Mouse (Mus musculus): ENCODE data around the gene Fance. TPM values are rescaled to one million over a fixed set of nuclear protein-coding genes. Genes with fewer than 3 reads are reported as not detected.

Fance gene
- polyA plus RNA-seq, 1 experiment from 2014 or later: 28.0 TPM

GRCm38 (mm10) chr17:28362653-28363292 lies 49.5 kb downstream of the Fance start:
- H3K4me1 ChIP-seq (replicated peaks; ENCODE audit: control insufficient read depth, insufficient read depth, low read length): peaks cover 10% of the 10 kb centered on the region; the same call in 1 of the 2 replicates
- no peak overlapping the region for H3K27ac ChIP-seq (ENCODE audit: low read depth, low read length)

DNA sequence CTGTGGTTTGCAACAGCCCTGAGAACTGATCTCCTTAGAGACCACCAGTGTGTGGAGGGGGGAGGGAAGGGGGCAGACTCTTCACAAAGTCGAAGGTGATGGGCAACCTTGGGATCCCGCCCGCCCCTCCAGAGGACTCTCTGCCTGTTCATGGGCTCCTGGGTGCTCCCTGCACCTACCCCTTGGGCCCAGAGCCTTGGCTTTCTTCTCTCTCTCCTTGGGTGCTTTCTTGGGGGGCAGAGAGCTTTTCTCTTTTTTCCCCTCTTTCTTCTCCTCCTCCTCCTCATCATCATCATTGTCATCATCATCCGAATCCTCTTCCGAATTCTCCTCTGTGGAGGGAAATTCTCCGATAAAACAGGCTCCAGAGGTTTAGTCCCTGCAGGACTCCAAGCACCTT lies 50.2 kb downstream of the Fance start:
- Histone ChIP-seq H3K36me3 (ENCODE audit: control insufficient read depth, insufficient read depth, low read length) (no peaks in the 10 kb centered on the region), H3K4me1 (replicated peaks; ENCODE audit: control insufficient read depth, insufficient read depth, low read length) (peaks cover 10% of the 10 kb centered on the region; the same call in 1 of the 2 replicates), H3K4me2 (ENCODE audit: low read depth, low read length, severe bottlenecking) (0 out of 2 replicates have a peak overlapping the region, but pooled peaks have one; percentile 45), H3K4me3 (ENCODE audit: low read depth, low read length) (no peak overlapping the region; the same call in 1 of the 2 replicates), H3K9ac (ENCODE audit: low read length) (no peak overlapping the region), H3K27me3 (ENCODE audit: control insufficient read depth, insufficient read depth, low read length) (peaks cover 37% of the 10 kb centered on the region), H3K9me3 (ENCODE audit: control insufficient read depth, low read length) (no peaks in the 10 kb centered on the region), H3K27ac (ENCODE audit: low read depth, low read length) (no peak overlapping the region)
- 12% methylated on average over 6 of the region's 6 CpGs for WGBS
- DNase-seq (ENCODE audit: low spot score) (no peak), ATAC-seq (replicated peaks; ENCODE audit: low FRiP score) (no peak)

More at GRCm38 (mm10) chr17:28362653-28363292, 49.5 kb downstream of the Fance start:
- H3K4me2 ChIP-seq (ENCODE audit: low read depth, low read length, severe bottlenecking): peak overlapping the region; percentile 50
- peak overlapping the region; percentile 23 for H3K4me3 ChIP-seq (ENCODE audit: low read depth, low read length)
- H3K27me3 ChIP-seq (ENCODE audit: control insufficient read depth, insufficient read depth, low read length): peaks cover 38% of the 10 kb centered on the region
- DNase-seq (ENCODE audit: low spot score): no peak
- WGBS: 1% methylated on average over 25 of the region's 25 CpGs
- no peaks in the 10 kb centered on the region for H3K36me3 ChIP-seq (ENCODE audit: control insufficient read depth, insufficient read depth, low read length)
- ATAC-seq (replicated peaks; ENCODE audit: low FRiP score): no peak
- no peaks in the 10 kb centered on the region for H3K9me3 ChIP-seq (ENCODE audit: control insufficient read depth, low read length)
- H3K9ac ChIP-seq (ENCODE audit: low read length): peak overlapping the region; percentile 28

DNA sequence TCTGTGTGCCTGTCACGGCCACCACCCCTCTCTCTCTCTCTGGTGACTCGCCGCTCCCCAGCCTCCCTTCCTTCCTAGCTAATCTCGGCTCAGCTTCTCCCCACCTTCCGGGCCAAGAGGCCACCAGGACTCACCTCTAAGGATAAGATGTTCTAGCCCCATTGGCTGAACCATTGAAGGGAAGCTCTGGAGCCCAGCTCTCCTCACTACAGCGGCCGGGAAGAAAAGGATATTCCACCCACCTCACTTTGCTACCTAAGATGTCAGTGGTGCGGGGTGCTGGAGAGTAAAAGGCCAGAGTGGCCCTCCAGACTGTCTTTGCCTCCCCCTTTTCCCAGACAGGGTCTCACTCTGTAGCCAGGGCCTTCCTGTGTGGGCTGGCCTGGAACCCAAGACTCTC lies 51.8 kb downstream of the Fance start, which contains the start of gene Tulp1:
Gene Tulp1 (minus strand): TSS at position 101 of the 400 bp plus-strand sequence.
- Histone ChIP-seq H3K9me3 (ENCODE audit: control insufficient read depth, low read length) (no peaks in the 10 kb centered on the region), H3K27me3 (ENCODE audit: control insufficient read depth, insufficient read depth, low read length) (peaks cover 34% of the 10 kb centered on the region), H3K36me3 (ENCODE audit: control insufficient read depth, insufficient read depth, low read length) (no peaks in the 10 kb centered on the region), H3K27ac (ENCODE audit: low read depth, low read length) (no peak within 1 kb of the TSS), H3K4me1 (replicated peaks; ENCODE audit: control insufficient read depth, insufficient read depth, low read length) (peaks cover 10% of the 10 kb centered on the region; the same call in 1 of the 2 replicates), H3K9ac (ENCODE audit: low read length) (no peak within 1 kb of the TSS), H3K4me2 (ENCODE audit: low read depth, low read length, severe bottlenecking) (peak within 1 kb of the TSS; percentile 45), H3K4me3 (ENCODE audit: low read depth, low read length) (peak within 1 kb of the TSS; percentile 21)
- 21% methylated on average over 8 of the region's 8 CpGs for WGBS
- ATAC-seq (replicated peaks; ENCODE audit: low FRiP score) (no peak), DNase-seq (ENCODE audit: low spot score) (no peak)

DNA sequence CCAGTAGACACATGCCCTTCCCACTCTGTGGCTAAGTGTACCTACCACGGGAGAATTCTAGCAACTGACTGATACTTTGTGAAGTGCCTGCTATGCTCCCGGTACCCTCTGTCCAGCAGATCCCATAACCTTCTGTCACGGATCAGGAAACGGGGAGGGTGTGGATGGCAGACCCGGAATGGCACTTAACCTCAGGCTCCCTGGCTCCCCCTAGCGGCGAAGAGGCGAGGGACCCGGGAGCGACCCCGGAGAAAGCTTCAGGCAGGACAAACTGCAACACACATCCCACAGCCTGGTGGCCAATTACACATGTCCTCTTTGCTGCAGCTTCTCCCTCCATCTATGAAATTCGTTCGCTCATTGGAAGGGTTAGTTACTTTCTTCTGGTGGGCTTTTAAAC lies 55.1 kb downstream of the Fance start:
- peaks cover 7% of the 10 kb centered on the region; the same call in 1 of the 2 replicates for H3K4me1 ChIP-seq (replicated peaks; ENCODE audit: control insufficient read depth, insufficient read depth, low read length)
- peak; percentile 91 for DNase-seq (ENCODE audit: low spot score)
- 6% methylated on average over 13 of the region's 13 CpGs for WGBS
- H3K27ac ChIP-seq (ENCODE audit: low read depth, low read length): no peak overlapping the region
- H3K4me3 ChIP-seq (ENCODE audit: low read depth, low read length): no peak overlapping the region
- no peak for ATAC-seq (replicated peaks; ENCODE audit: low FRiP score)
- H3K4me2 ChIP-seq (ENCODE audit: low read depth, low read length, severe bottlenecking): no peak overlapping the region
- H3K27me3 ChIP-seq (ENCODE audit: control insufficient read depth, insufficient read depth, low read length): peaks cover 21% of the 10 kb centered on the region
- no peaks in the 10 kb centered on the region for H3K36me3 ChIP-seq (ENCODE audit: control insufficient read depth, insufficient read depth, low read length)
- H3K9ac ChIP-seq (ENCODE audit: low read length): no peak overlapping the region
- H3K9me3 ChIP-seq (ENCODE audit: control insufficient read depth, low read length): no peaks in the 10 kb centered on the region

GRCm38 (mm10) chr17:28369056-28369455 lies 55.7 kb downstream of the Fance start:
- 79% methylated on average over 5 of the region's 5 CpGs for WGBS
- no peaks in the 10 kb centered on the region for H3K9me3 ChIP-seq (ENCODE audit: control insufficient read depth, low read length)
- no peak overlapping the region for H3K4me2 ChIP-seq (ENCODE audit: low read depth, low read length, severe bottlenecking)
- no peak overlapping the region for H3K27ac ChIP-seq (ENCODE audit: low read depth, low read length)
- ATAC-seq (replicated peaks; ENCODE audit: low FRiP score) (no peak), DNase-seq (ENCODE audit: low spot score) (no peak)
- peaks cover 16% of the 10 kb centered on the region for H3K27me3 ChIP-seq (ENCODE audit: control insufficient read depth, insufficient read depth, low read length)
- peaks cover 4% of the 10 kb centered on the region; the same call in 1 of the 2 replicates for H3K4me1 ChIP-seq (replicated peaks; ENCODE audit: control insufficient read depth, insufficient read depth, low read length)
- no peak overlapping the region for H3K9ac ChIP-seq (ENCODE audit: low read length)
- no peaks in the 10 kb centered on the region for H3K36me3 ChIP-seq (ENCODE audit: control insufficient read depth, insufficient read depth, low read length)
- H3K4me3 ChIP-seq (ENCODE audit: low read depth, low read length): no peak overlapping the region

GRCm38 (mm10) chr17:28371286-28371685 lies 58.0 kb downstream of the Fance start:
- Histone ChIP-seq H3K4me2 (ENCODE audit: low read depth, low read length, severe bottlenecking) (no peak overlapping the region), H3K4me3 (ENCODE audit: low read depth, low read length) (no peak overlapping the region), H3K9me3 (ENCODE audit: control insufficient read depth, low read length) (no peaks in the 10 kb centered on the region), H3K27me3 (ENCODE audit: control insufficient read depth, insufficient read depth, low read length) (peaks cover 11% of the 10 kb centered on the region), H3K9ac (ENCODE audit: low read length) (no peak overlapping the region), H3K4me1 (replicated peaks; ENCODE audit: control insufficient read depth, insufficient read depth, low read length) (no peaks in the 10 kb centered on the region), H3K27ac (ENCODE audit: low read depth, low read length) (no peak overlapping the region), H3K36me3 (ENCODE audit: control insufficient read depth, insufficient read depth, low read length) (no peaks in the 10 kb centered on the region)
- ATAC-seq (replicated peaks; ENCODE audit: low FRiP score) (no peak), DNase-seq (ENCODE audit: low spot score) (no peak)
- 76% methylated on average over 2 of the region's 2 CpGs for WGBS

- Histone ChIP-seq H3K4me2 (ENCODE audit: low read depth, low read length, severe bottlenecking) (no peak overlapping the region), H3K4me3 (ENCODE audit: low read depth, low read length) (no peak overlapping the region), H3K36me3 (ENCODE audit: control insufficient read depth, insufficient read depth, low read length) (no peaks in the 10 kb centered on the region), H3K27me3 (ENCODE audit: control insufficient read depth, insufficient read depth, low read length) (peaks cover 11% of the 10 kb centered on the region), H3K9ac (ENCODE audit: low read length) (no peak overlapping the region), H3K9me3 (ENCODE audit: control insufficient read depth, low read length) (no peaks in the 10 kb centered on the region), H3K4me1 (replicated peaks; ENCODE audit: control insufficient read depth, insufficient read depth, low read length) (no peaks in the 10 kb centered on the region), H3K27ac (ENCODE audit: low read depth, low read length) (no peak overlapping the region)
- ATAC-seq (replicated peaks; ENCODE audit: low FRiP score) (no peak), DNase-seq (ENCODE audit: low spot score) (no peak)
- WGBS: 70% methylated on average over 1 of the region's 1 CpGs
Measured at GRCm38 (mm10) chr17:28371941-28372340, 58.6 kb downstream of the Fance start.

- no peak overlapping the region for H3K4me2 ChIP-seq (ENCODE audit: low read depth, low read length, severe bottlenecking)
- no peaks in the 10 kb centered on the region for H3K4me1 ChIP-seq (replicated peaks; ENCODE audit: control insufficient read depth, insufficient read depth, low read length)
- no peaks in the 10 kb centered on the region for H3K36me3 ChIP-seq (ENCODE audit: control insufficient read depth, insufficient read depth, low read length)
- H3K4me3 ChIP-seq (ENCODE audit: low read depth, low read length): no peak overlapping the region
- ATAC-seq (replicated peaks; ENCODE audit: low FRiP score) (no peak), DNase-seq (ENCODE audit: low spot score) (peak; percentile 79)
- 14% methylated on average over 10 of the region's 10 CpGs for WGBS
- H3K9ac ChIP-seq (ENCODE audit: low read length): no peak overlapping the region
- peaks cover 11% of the 10 kb centered on the region for H3K27me3 ChIP-seq (ENCODE audit: control insufficient read depth, insufficient read depth, low read length)
- H3K9me3 ChIP-seq (ENCODE audit: control insufficient read depth, low read length): no peaks in the 10 kb centered on the region
- no peak overlapping the region for H3K27ac ChIP-seq (ENCODE audit: low read depth, low read length)
Measured at GRCm38 (mm10) chr17:28373821-28374220, 60.5 kb downstream of the Fance start.

GRCm38 (mm10) chr17:28374494-28374893 lies 61.2 kb downstream of the Fance start:
- DNase-seq (ENCODE audit: low spot score): no peak

More at GRCm38 (mm10) chr17:28374494-28374893, 61.2 kb downstream of the Fance start:
- H3K9ac ChIP-seq (ENCODE audit: low read length): no peak overlapping the region
- H3K4me1 ChIP-seq (replicated peaks; ENCODE audit: control insufficient read depth, insufficient read depth, low read length): no peaks in the 10 kb centered on the region
- no peak overlapping the region for H3K4me2 ChIP-seq (ENCODE audit: low read depth, low read length, severe bottlenecking)
- no peak overlapping the region for H3K4me3 ChIP-seq (ENCODE audit: low read depth, low read length)
- H3K27ac ChIP-seq (ENCODE audit: low read depth, low read length): no peak overlapping the region
- H3K27me3 ChIP-seq (ENCODE audit: control insufficient read depth, insufficient read depth, low read length): peaks cover 11% of the 10 kb centered on the region
- H3K36me3 ChIP-seq (ENCODE audit: control insufficient read depth, insufficient read depth, low read length): no peaks in the 10 kb centered on the region
- no peaks in the 10 kb centered on the region for H3K9me3 ChIP-seq (ENCODE audit: control insufficient read depth, low read length)
- WGBS: 16% methylated on average over 16 of the region's 16 CpGs
- no peak for ATAC-seq (replicated peaks; ENCODE audit: low FRiP score)

Measured in forebrain, embryonic 11.5 days (tissue).